Mouse (Mus musculus) R1 (cell line): ENCODE results near the gene Foxe1.
A peak's percentile ranks its signal among the peaks of the same experiment; 100 is the strongest.

Experiments used
- DNase-seq: peaks from one replicate; pipeline ENCODE4 v3.0.0-alpha.2; 2018; ENCODE audit warnings: low read depth, low spot score

Gene Foxe1

GRCm38 (mm10) chr4:46343596-46344260, at the start of gene Foxe1:
Foxe1 (plus strand) TSS chr4:46343609.
- peak; percentile 60 for DNase-seq

DNA sequence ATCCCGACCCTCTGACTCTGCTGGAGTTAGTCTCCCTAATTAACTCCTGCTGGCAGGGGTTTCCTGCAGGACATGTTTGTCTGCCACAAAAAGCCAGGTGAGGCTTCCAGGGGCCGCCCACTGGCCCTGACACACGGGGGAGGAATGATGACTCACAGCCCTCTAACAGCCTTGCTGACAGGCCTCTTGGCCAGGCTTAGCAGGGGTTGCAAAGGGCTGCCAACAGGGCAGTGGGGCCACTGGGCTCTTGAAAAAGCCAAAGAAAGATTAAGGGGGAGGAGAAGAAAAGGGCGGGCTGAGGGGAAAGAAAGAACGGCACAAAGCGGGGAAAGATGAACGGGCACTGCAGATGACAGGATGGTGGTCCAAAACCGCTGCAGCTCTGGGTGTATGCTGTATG, 39.3 kb upstream of the Foxe1 start:
- no peak for DNase-seq

DNA sequence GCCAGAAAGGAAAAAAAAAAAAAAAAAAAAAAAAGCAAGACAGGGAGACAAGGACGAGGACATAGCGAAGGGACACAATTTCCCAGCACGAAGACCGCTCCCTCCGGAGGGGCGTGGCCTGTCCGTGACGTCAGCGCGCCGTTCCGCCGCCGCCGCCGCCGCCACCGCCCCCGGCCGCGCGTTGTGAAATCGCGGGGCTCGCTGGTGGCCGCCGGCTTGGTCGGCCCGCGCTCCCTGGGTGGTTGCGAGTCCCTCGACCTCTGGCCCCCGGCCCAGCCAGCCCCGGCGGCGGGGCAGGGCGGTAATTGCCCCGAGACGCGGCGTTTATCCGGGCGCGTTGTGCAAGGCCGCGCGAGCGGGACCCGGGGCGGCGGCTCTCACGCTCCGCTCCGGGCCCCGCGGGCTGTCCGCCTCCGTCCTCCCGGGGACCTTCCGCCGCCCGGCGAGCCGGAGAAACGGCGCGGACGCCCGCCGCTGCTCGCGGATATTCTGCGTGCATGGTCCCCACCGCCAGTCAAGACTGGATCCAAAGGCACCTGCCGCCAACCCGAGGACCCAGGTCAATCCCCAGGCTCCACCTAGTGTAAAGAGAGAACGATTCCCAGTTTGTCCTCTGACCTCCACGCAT, 38.5 kb upstream of the Foxe1 start:
- peak; percentile 60 for DNase-seq

- DNase-seq = peak; percentile 33
Observed at GRCm38 (mm10) chr4:46305436-46305835, 38.0 kb upstream of the Foxe1 start.

DNA sequence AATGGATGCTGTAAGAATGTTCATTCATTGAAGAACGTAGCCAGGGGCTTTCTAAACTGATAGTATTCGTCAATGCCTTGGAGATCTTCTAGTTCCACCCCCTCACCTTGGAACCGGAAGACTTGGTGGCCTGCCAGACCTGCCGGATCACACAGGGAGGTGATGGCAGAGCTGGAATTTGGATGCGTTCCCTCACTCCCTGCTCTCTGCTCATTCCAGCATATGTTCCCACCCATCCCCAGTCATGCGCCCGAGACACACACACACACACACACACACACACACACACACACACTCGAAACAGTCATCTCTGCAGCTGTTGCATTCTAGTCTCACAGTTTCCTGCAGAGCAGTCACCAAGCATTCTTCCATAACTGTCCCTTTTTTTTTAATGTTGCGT, 36.1 kb upstream of the Foxe1 start:
- no peak for DNase-seq

DNA sequence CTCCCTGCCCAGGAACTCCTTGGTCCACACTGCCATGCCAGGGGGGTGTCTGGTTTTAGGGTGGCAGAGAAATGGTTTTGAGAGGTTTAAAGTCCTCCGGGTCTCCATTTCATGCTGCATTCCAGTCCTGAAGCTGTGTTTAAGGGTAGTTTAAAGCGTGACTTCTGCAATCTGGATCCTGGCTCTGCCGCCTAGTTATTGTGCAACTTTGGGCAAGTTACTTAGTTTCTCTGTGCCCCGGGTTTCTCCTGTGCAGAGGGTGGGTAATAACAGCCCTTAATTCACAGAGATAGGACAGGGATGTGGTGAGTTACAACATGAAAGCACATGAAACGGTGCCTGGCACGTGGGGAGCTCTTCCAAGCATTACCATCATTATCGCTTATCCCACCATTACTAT, 35.5 kb upstream of the Foxe1 start:
- no peak for DNase-seq

- no peak for DNase-seq
Observed at GRCm38 (mm10) chr4:46311631-46312030, 31.8 kb upstream of the Foxe1 start.

DNA sequence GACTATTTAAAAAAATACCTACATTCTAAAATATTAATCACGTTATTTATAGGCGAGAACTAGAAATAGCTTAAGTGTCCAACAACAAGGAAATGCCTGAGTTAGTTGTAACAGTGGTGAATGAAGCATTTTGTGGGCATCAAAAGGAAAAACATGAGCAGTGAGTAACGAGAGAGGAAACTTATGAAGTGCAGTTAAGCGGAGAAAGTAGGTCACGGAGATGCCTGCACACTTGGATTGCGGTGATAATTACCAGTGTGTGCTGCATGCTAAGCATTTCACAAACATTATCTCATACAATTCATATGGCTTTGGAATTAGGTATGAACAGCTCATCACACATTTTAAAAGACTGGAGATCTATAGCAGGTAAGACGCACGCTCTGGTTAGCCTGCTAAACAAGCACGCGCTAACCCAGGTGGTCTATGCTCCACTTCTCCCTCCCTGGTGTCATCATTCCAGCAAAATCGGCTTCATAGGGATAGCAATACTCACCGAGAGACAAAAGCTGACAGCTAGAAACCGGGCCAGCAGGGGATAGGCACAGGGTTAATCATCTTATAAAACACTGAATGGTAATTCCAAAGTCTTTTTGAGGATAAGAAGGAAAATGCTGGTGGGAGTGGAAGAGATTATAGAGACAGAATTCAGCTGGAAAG, 21.5 kb upstream of the Foxe1 start:
- DNase-seq = no peak

GRCm38 (mm10) chr4:46322715-46323114, 20.7 kb upstream of the Foxe1 start:
- DNase-seq = no peak

DNA sequence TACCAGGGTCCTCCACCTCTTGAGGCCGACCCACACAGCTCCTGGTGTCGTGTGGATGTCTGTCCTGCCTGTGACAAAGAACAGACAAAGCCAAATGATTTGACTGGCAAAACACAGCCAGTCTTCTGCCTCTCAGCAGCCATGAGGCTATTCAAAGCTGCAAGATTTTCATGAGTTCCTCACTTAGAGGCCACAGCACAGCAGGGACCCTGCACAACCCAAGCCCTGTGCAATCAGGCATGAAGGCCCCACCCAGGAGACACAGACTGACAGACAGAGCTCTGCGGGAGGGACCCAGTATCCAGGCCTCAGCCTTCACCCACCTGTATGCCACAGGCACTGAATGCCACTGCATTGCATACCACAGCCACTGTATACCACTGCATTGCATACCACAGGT, 14.5 kb upstream of the Foxe1 start:
- peak; percentile 45 for DNase-seq

- DNase-seq = no peak
Observed at GRCm38 (mm10) chr4:46335846-46336245, 7.6 kb upstream of the Foxe1 start.

GRCm38 (mm10) chr4:46337990-46338389, 5.4 kb upstream of the Foxe1 start:
- no peak for DNase-seq

- DNase-seq = no peak
Observed at GRCm38 (mm10) chr4:46339026-46339425, 4.4 kb upstream of the Foxe1 start.

GRCm38 (mm10) chr4:46339584-46339983, 3.8 kb upstream of the Foxe1 start:
- DNase-seq = peak; percentile 26

GRCm38 (mm10) chr4:46341831-46342680, 1.4 kb upstream of the Foxe1 start:
- peak; percentile 23 for DNase-seq

DNA sequence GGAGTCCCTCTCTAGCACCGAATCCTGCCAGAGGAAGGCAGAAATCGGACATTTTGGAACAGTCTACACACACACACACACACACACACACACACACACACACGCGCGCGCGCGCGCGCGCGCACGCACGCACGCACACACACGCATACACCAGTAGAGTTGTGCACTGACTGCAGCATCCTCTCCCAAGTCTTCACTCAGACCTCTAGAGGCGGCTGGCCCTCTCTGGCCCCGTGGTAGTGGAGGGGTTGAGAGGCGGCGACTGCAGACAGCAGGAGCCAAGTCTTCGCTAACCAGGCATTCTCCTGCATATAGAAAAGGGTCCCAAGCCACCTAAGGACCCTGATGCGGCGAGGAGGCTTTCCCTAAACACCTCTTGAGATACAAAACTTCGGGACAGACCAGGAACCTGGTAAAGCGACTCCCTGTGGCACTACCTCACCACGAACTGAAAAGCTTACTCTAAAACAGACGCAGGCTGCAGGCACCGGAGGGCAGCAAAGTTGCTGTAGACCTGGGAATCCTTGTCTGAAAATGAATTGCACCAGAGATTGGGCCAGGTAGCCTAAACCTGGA, 610 bp upstream of the Foxe1 start:
- peak; percentile 49 for DNase-seq

GRCm38 (mm10) chr4:46344288-46344687, 879 bp downstream of the Foxe1 start:
- DNase-seq = peak; percentile 48

GRCm38 (mm10) chr4:46345056-46345772, 1.8 kb downstream of the Foxe1 start:
- DNase-seq = peak; percentile 41

DNA sequence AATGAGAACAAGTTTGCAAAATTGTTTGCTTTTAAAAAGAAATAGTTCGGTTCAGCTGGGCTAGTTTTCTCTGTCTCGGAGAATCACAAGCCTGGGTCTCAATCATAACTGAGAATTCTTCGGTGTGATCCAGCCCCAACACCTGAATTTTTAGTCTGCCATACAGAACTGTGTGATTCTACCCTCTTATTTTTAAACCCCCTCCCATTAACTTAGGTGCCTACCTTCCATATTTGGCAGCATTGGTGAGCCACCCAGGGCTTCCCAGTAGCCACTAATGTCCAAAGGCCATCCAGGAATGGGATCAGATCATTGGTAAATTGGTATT, 2.3 kb downstream of the Foxe1 start:
- no peak for DNase-seq

DNA sequence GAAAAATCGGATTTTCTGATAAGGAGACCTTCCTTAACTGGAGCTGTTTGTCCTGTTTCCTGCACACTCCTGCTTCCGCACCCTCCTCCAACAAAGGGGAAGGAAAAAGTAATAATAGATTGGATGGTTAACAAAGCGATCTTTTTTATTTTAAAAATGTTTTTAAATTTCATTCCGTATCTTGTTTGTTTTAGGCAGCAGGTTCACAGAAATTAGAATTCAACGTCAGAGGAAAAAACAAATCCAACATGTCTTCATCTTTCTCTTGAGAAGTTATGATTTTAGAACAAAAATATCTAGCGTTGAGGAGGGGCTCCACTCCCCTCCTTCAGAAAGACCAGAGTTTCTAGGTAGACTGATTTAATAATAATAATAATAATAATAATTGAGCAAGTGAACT, 2.8 kb downstream of the Foxe1 start:
- DNase-seq = no peak

- no peak for DNase-seq
Observed at GRCm38 (mm10) chr4:46347141-46347540, 3.7 kb downstream of the Foxe1 start.
